Mouse (Mus musculus): ENCODE measurements around the gene Pde6g.

Gene Pde6g

GRCm38 (mm10) chr11:120453306-120453705 is at the start of gene Pde6g:
Pde6g (minus strand) TSS chr11:120453500.
- DNase-seq (ENCODE audit: inconsistent ontology term), result no peak

- DNase-seq (ENCODE audit: inconsistent ontology term), result no peak
These were observed 48.4 kb upstream of the Pde6g start for GRCm38 (mm10) chr11:120501701-120502100.

- no peak for DNase-seq (ENCODE audit: inconsistent ontology term)
These were observed 47.7 kb upstream of the Pde6g start for GRCm38 (mm10) chr11:120501018-120501417.

GRCm38 (mm10) chr11:120500357-120500756 is 47.1 kb upstream of the Pde6g start:
- no peak for DNase-seq (ENCODE audit: inconsistent ontology term)

- DNase-seq (ENCODE audit: inconsistent ontology term), result no peak
These were observed 46.6 kb upstream of the Pde6g start for GRCm38 (mm10) chr11:120499894-120500293.

- DNase-seq (ENCODE audit: inconsistent ontology term), result no peak
These were observed 45.6 kb upstream of the Pde6g start for GRCm38 (mm10) chr11:120498891-120499290.

GRCm38 (mm10) chr11:120498226-120498625 is 44.9 kb upstream of the Pde6g start:
- no peak for DNase-seq (ENCODE audit: inconsistent ontology term)

GRCm38 (mm10) chr11:120497436-120497835 is 44.1 kb upstream of the Pde6g start:
- DNase-seq (ENCODE audit: inconsistent ontology term), result no peak

- DNase-seq (ENCODE audit: inconsistent ontology term), result no peak
These were observed 40.6 kb upstream of the Pde6g start for GRCm38 (mm10) chr11:120493911-120494310.

GRCm38 (mm10) chr11:120493351-120493750 is 40.1 kb upstream of the Pde6g start:
- no peak for DNase-seq (ENCODE audit: inconsistent ontology term)

GRCm38 (mm10) chr11:120492878-120493203 is 39.5 kb upstream of the Pde6g start:
- no peak for DNase-seq (ENCODE audit: inconsistent ontology term)

- DNase-seq (ENCODE audit: inconsistent ontology term), result peak; percentile 63
These were observed 39.0 kb upstream of the Pde6g start for GRCm38 (mm10) chr11:120492024-120492877.

GRCm38 (mm10) chr11:120491317-120492023 is 38.2 kb upstream of the Pde6g start, which contains the start of gene Slc25a10:
Slc25a10 (plus strand) TSS chr11:120491840.
- peak; percentile 91 for DNase-seq (ENCODE audit: inconsistent ontology term)

- DNase-seq (ENCODE audit: inconsistent ontology term), result no peak
These were observed 37.2 kb upstream of the Pde6g start for GRCm38 (mm10) chr11:120490291-120491046.

- DNase-seq (ENCODE audit: inconsistent ontology term), result peak; percentile 60
These were observed 35.9 kb upstream of the Pde6g start for GRCm38 (mm10) chr11:120489054-120489761.

- DNase-seq (ENCODE audit: inconsistent ontology term), result no peak
These were observed 35.2 kb upstream of the Pde6g start for GRCm38 (mm10) chr11:120488516-120488915.

GRCm38 (mm10) chr11:120485251-120485650 is 32.0 kb upstream of the Pde6g start:
- no peak for DNase-seq (ENCODE audit: inconsistent ontology term)

- peak; percentile 92 for DNase-seq (ENCODE audit: inconsistent ontology term)
These were observed 31.1 kb upstream of the Pde6g start, which contains the start of gene Mrpl12 for GRCm38 (mm10) chr11:120484265-120484981. Mrpl12 (plus strand) TSS chr11:120484613.

GRCm38 (mm10) chr11:120483448-120483934 is 30.2 kb upstream of the Pde6g start:
- DNase-seq (ENCODE audit: inconsistent ontology term), result no peak

GRCm38 (mm10) chr11:120472052-120472451 is 18.8 kb upstream of the Pde6g start:
- DNase-seq (ENCODE audit: inconsistent ontology term), result no peak

GRCm38 (mm10) chr11:120467736-120468092 is 14.4 kb upstream of the Pde6g start:
- DNase-seq (ENCODE audit: inconsistent ontology term), result no peak
